Mouse (Mus musculus) heart, postnatal 0 days (tissue): ENCODE results near the gene Fgf15. TPM values are rescaled to one million over a fixed set of nuclear protein-coding genes. Genes with fewer than 3 reads are reported as not detected.
A peak's percentile ranks its signal among the peaks of the same experiment; 100 is the strongest.

Experiments used
- ATAC-seq: fragments of 200-750 bp; cut with Nextera tagmentation; 2 replicates; pipeline ENCODE4 v1.8.0; 2017; ENCODE audit warnings: low read depth, moderate number of reproducible peaks, moderate library complexity; ENCODE audit not compliant: insufficient read depth
- DNase-seq: peaks from one replicate; pipeline ENCODE4 v3.0.0-alpha.2; 2016; ENCODE audit warnings: low spot score
- H3K27ac ChIP-seq: fragments of 300-500 bp; sonication (generic); 2 replicates; pipeline ENCODE4 v1.5.1; 2014; ENCODE audit warnings: low read depth, mild to moderate bottlenecking
- H3K27me3 ChIP-seq: fragments of 300-500 bp; sonication (generic); 2 replicates; pipeline ENCODE4 v1.6.1; 2014; ENCODE audit warnings: low read length, mixed read lengths; ENCODE audit not compliant: control insufficient read depth, insufficient read depth
- H3K36me3 ChIP-seq: fragments of 300-500 bp; sonication (generic); replicated peaks from 2 replicates; pipeline ENCODE4 v1.6.1; 2014; ENCODE audit warnings: low read length, mixed read lengths; ENCODE audit not compliant: control insufficient read depth, insufficient read depth
- H3K4me1 ChIP-seq: fragments of 300-500 bp; sonication (generic); 2 replicates; pipeline ENCODE4 v1.6.1; 2014; ENCODE audit warnings: antibody characterized with exemption; ENCODE audit not compliant: control insufficient read depth, insufficient read depth
- H3K4me2 ChIP-seq: fragments of 300-500 bp; sonication (generic); 2 replicates; pipeline ENCODE4 v1.6.1; 2014; ENCODE audit warnings: low read depth, mild to moderate bottlenecking, low read length, moderate library complexity
- H3K4me3 ChIP-seq: fragments of 300-500 bp; sonication (generic); 2 replicates; pipeline ENCODE4 v1.5.1; 2014; ENCODE audit warnings: low read depth, low read length
- H3K9ac ChIP-seq: fragments of 300-500 bp; sonication (generic); replicated peaks from 2 replicates; pipeline ENCODE4 v1.6.1; 2014; ENCODE audit warnings: low read depth, low read length, mixed read lengths
- H3K9me3 ChIP-seq: fragments of 300-500 bp; sonication (generic); replicated peaks from 2 replicates; pipeline ENCODE4 v1.6.1; 2016; ENCODE audit warnings: low read length; ENCODE audit not compliant: control insufficient read depth
- CTCF ChIP-seq: IDR thresholded peaks from 2 replicates; pipeline ENCODE4 v1.5.1; 2016; ENCODE audit warnings: antibody characterized with exemption, control low read depth, low read depth
- EP300 ChIP-seq: IDR thresholded peaks from 2 replicates; pipeline ENCODE4 v1.6.1; 2016; ENCODE audit warnings: antibody characterized with exemption, low read depth
- WGBS: fragments of 180-500 bp; shearing (Covaris S2); extraction: QIAGEN DNeasy Blood & Tissue Kit; methylation state at CpG from one replicate; pipeline ENCODE4 v1.1.7; 2014; 5-methylcytosine and 5-hydroxymethylcytosine counted together
- polyA plus RNA-seq: library from polyadenylated mRNA; unstranded; fragments of >200 nt; fragmentation: Nextera tagmentation; extraction: Ambion mirVana; gene quantifications from 2 replicates; pipeline ENCODE4 v1.2.1, GENCODE M21; 2015
- total RNA-seq: library from RNA; depleted of rRNA; stranded (reverse); fragments of >200 nt; gene quantifications from 2 replicates; pipeline ENCODE4 v1.2.3, GENCODE M21; 2014; ENCODE audit warnings: low replicate concordance; rRNA removed

Gene Fgf15
- total RNA-seq (not detected in 2 replicates), polyA plus RNA-seq (not detected in 2 replicates)

DNA sequence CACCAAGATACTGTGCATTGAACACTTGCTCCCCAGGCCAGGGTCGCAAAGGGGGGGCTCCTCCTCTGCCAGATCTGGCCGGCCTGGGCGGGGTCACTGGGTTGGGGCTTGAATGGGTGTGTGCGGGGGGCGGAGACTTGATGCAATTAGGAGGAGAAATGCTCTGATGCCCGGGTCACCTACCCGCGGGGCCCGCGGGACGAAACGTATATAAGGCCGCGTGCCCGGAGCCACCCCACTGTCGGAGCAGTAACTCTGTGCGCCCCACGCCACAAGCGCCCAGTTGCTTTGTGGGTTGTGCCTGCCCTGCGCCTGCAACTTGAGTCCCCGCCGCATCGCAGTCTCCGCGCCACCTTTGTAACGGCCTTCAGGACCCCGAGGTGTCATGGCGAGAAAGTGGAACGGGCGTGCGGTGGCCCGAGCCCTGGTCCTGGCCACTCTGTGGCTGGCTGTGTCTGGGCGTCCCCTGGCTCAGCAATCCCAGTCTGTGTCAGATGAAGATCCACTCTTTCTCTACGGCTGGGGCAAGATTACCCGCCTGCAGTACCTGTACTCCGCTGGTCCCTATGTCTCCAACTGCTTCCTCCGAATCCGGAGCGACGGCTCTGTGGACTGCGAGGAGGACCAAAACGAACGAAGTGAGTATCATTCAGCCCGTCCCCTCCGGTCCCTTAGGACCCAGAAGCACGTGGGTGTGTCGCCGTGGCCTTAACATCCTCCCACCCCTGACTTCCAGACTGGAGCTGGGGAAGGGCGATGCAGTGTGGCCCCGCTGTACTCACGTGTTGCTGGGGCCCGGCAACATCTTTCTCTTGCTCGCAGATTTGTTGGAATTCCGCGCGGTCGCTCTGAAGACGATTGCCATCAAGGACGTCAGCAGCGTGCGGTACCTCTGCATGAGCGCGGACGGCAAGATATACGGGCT lies at the start of gene Fgf15:
Gene Fgf15, plus strand, starts transcription at position 238 of the 925 bp plus-strand sequence.
- Histone ChIP-seq H3K27ac (no peak within 1 kb of the TSS), H3K4me1 (peaks cover 10% of the 10 kb centered on the region), H3K27me3 (peaks cover 59% of the 10 kb centered on the region), H3K9ac (no peak within 1 kb of the TSS), H3K4me3 (peak within 1 kb of the TSS; percentile 38), H3K9me3 (no peaks in the 10 kb centered on the region), H3K36me3 (no peaks in the 10 kb centered on the region), H3K4me2 (peak within 1 kb of the TSS; percentile 62)
- 1% methylated on average over 65 of the region's 65 CpGs for WGBS
- no peak for TF ChIP-seq CTCF
- no peak for TF ChIP-seq EP300
- no peak for DNase-seq
- 0 out of 2 replicates have a peak, but pooled peaks have one; percentile 12 for ATAC-seq

DNA sequence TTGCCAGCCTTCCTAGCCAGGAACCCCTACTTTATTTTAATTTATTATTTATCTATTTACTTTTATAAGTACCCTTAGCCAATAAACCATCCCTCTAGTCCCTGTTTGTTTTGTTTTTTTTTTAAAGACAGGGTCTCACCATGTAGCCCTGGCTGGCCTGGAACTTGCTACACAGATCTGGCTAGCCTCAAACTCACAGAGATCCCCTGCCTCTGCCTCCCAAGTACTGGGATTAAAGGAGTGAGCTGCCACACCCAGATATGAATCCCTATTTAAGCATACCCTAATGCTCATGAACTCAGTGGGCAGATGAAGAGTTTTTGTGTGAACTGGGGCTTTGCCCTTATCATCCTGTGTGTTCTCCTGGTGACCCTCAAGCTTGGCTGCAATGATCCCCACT lies 49.3 kb upstream of the Fgf15 start, which contains the start of gene Fgf4:
Gene Fgf4, plus strand, starts transcription at position 301 of the 400 bp plus-strand sequence.
- H3K4me2 ChIP-seq, result no peak within 1 kb of the TSS
- H3K27me3 ChIP-seq, result peaks cover 27% of the 10 kb centered on the region
- TF ChIP-seq EP300 (no peak), CTCF (no peak)
- H3K27ac ChIP-seq, result no peak within 1 kb of the TSS
- H3K4me3 ChIP-seq, result no peak within 1 kb of the TSS
- H3K9ac ChIP-seq, result no peak within 1 kb of the TSS
- no peaks in the 10 kb centered on the region for H3K36me3 ChIP-seq
- no peaks in the 10 kb centered on the region for H3K9me3 ChIP-seq
- ATAC-seq (no peak), DNase-seq (no peak)
- H3K4me1 ChIP-seq, result no peaks in the 10 kb centered on the region

DNA sequence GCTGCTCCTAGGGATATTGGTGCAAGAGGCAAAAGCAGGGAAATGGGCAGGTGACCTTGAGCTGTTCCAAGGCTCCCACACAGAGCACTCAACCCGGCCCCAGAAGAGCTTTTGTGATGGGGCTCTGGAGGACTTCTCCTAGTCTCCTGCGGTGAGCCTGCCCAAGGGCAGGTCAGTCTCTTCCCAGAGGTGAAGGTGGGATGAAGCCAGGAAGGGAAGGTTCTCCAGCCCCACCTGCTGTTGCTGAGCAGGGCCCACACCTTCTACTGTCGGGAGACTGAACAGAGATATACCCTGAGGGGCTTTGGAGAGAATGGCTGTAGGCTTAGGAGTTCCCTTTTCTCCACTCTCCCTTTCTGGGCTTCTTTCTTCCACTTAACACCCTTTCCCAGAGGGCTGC lies 45.0 kb upstream of the Fgf15 start:
- DNase-seq, result no peak
- Histone ChIP-seq H3K36me3 (no peaks in the 10 kb centered on the region), H3K4me1 (no peaks in the 10 kb centered on the region), H3K27ac (no peak overlapping the region), H3K9ac (no peak overlapping the region), H3K4me3 (no peak overlapping the region), H3K27me3 (0 out of 2 replicates have a peak, but pooled peaks cover 15% of the 10 kb centered on the region), H3K9me3 (no peaks in the 10 kb centered on the region), H3K4me2 (no peak overlapping the region)
- no peak for TF ChIP-seq EP300
- TF ChIP-seq CTCF, result no peak
- no peak for ATAC-seq
- WGBS, result 31% methylated on average over 3 of the region's 3 CpGs

DNA sequence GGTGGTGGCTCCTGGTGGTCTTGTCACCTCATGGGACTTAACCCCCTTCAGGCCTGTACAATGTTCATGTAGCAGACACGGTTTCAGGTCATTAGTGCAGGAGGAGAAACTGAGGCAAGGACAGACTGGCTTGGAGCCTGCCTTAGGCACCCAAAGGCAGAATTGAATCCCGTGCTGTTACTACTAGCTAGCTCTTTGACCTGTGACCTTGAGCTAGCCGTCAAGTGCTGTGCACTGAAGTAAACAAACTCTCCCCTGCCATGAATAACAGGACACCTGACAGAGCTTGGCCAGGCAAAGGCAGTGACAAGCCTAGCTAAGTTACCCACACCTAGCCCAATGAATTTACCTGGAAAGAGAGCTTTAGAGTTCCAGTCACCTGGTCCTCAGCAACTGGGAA lies 41.4 kb upstream of the Fgf15 start:
- H3K27ac ChIP-seq, result no peak overlapping the region
- no peak overlapping the region for H3K4me2 ChIP-seq
- DNase-seq (no peak), ATAC-seq (no peak)
- no peaks in the 10 kb centered on the region for H3K36me3 ChIP-seq
- no peak overlapping the region for H3K9ac ChIP-seq
- no peaks in the 10 kb centered on the region for H3K4me1 ChIP-seq
- H3K9me3 ChIP-seq, result no peaks in the 10 kb centered on the region
- TF ChIP-seq CTCF, result no peak
- TF ChIP-seq EP300, result no peak
- 37% methylated on average over 3 of the region's 3 CpGs for WGBS
- H3K27me3 ChIP-seq, result peaks cover 24% of the 10 kb centered on the region
- H3K4me3 ChIP-seq, result no peak overlapping the region

DNA sequence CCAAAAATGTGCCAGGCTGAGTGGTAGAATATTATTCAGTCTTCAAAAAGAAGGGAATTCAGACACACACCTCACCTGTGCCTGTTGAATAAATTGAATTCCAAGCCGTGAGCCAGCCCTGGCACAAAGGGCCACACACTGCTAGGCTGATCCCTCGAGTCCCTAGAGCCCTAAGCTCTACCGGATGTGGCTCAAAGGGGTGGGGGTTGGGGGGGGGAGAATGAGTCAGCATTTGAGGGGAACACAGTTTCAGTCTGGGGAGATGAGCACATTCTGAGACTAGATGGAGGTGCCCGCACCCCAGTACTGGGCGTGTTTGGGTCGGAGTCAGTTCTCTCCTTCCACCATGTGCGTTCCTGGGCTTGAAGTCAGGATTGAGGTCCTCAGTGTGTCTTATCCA lies 39.2 kb upstream of the Fgf15 start:
- TF ChIP-seq EP300 (no peak), CTCF (no peak)
- Histone ChIP-seq H3K9me3 (no peaks in the 10 kb centered on the region), H3K4me1 (no peaks in the 10 kb centered on the region), H3K4me2 (no peak overlapping the region), H3K4me3 (no peak overlapping the region), H3K27ac (no peak overlapping the region), H3K36me3 (no peaks in the 10 kb centered on the region), H3K27me3 (peaks cover 42% of the 10 kb centered on the region), H3K9ac (no peak overlapping the region)
- no peak for ATAC-seq
- DNase-seq, result no peak
- WGBS, result 80% methylated on average over 7 of the region's 7 CpGs
